Mouse (Mus musculus) macrophage (primary cell): ENCODE measurements around the gene H2-Q7. TPM values are rescaled to one million over a fixed set of nuclear protein-coding genes. Genes with fewer than 3 reads are reported as not detected.
"Not testable (repeated sequence)": the region's sequence is repeated elsewhere in the genome, so short reads cannot be mapped to it uniquely, and the experiment has no call there.

Experiments used
- H3K27ac ChIP-seq: fragments of 350-480 bp; formaldehyde crosslinking; 2 replicates; pipeline ENCODE4 v1.9.0; 2021
- H3K36me3 ChIP-seq: fragments of 350-480 bp; formaldehyde crosslinking; 2 replicates; pipeline ENCODE4 v1.9.0; 2021; ENCODE audit errors: inconsistent target
- H3K4me3 ChIP-seq: fragments of 350-480 bp; formaldehyde crosslinking; 2 replicates; pipeline ENCODE4 v1.9.0; 2021; ENCODE audit errors: inconsistent target
- H3K79me2 ChIP-seq: fragments of 350-480 bp; formaldehyde crosslinking; 2 replicates; pipeline ENCODE4 v1.9.0; 2021; ENCODE audit errors: inconsistent target
- WGBS: methylation state at CpG from one replicate; pipeline ENCODE4 v1.1.7; 2026; ENCODE audit warnings: inconsistent platforms; ENCODE audit not compliant: missing documents; 5-methylcytosine and 5-hydroxymethylcytosine counted together
- polyA plus RNA-seq: library from polyadenylated mRNA; stranded (reverse); fragments of 250-400 nt; gene quantifications from 3 replicates; pipeline ENCODE4 v1.2.4, GENCODE M21; 2018; ENCODE audit warnings: inconsistent platforms
- total RNA-seq, 78 experiments: library from RNA; depleted of rRNA; stranded (reverse); fragments of 250-400 nt; gene quantifications; 1 replicate in 9 of 78; 2 replicates in 24 of 78; 3 replicates in 43 of 78; 4 replicates in 2 of 78; pipeline ENCODE4 v1.2.4; 2018; ENCODE audit warnings: inconsistent platforms in 56 of 78

H2-Q7 gene
- 100 to 1,000 TPM in 19 of 26 experiments, 10 to 100 TPM in 7; 10.2 to 923 (median 182) TPM for total RNA-seq (2018; cell fraction: chromatin; rRNA removed)
- 100 to 1,000 TPM in 13 of 26 experiments, 10 to 100 TPM in 12, 1 to 10 TPM in 1; 8.3 to 356 (median 117) TPM for total RNA-seq (2018; cell fraction: cytosol; rRNA removed)
- total RNA-seq (2018; cell fraction: nucleus; rRNA removed) = 100 to 1,000 TPM in 22 of 26 experiments, 10 to 100 TPM in 4; 20.5 to 956 (median 281) TPM
- polyA plus RNA-seq = 9.6 to 18.4 TPM (median 13.1 TPM) in 3 replicates

DNA sequence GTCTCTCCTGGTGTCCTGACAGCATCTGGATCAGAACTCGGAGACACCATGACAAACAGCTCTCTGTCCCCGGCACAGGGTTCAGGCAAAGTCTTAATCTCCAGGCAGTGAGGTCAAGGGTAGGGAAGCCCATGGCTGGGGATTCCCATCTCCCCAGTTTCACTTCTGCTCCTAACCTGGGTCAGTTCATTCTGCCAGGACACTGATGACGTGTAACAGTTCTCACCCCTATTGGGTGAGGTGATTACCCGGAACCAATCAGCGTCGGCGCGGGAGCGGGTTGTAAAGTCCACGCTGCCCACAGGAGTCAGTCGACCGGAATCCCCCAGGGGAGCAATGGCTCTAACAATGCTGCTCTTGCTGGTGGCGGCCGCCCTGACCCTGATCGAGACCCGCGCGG is at the start of gene H2-Q7:
Gene H2-Q7 (plus strand): TSS at position 271 of the 400 bp plus-strand sequence.
- H3K79me2 ChIP-seq, H3K27ac ChIP-seq, H3K4me3 ChIP-seq, H3K36me3 ChIP-seq: not testable (repeated sequence)
- 1% methylated on average over 14 of the region's 18 CpGs for WGBS

DNA sequence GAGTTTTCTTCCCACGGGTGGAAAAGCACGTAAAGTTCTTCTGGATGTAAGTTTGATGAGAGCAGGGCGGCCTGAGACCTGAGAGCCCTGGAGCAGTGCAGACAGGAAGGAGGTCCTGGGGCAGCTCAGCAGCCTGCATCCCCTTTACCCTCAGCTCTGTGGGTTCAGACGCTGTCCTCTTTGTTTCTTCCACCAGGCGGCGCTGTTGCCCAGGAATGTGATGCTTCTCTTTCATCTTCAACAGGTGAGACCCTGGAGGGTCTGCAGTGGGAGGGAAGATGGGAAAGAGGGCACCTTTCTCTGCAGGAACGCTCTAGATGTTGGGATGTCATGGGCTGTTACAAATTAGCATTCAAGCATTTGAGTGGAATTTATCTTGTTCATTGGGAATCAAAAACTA is 49.2 kb upstream of the H2-Q7 start:
- H3K4me3 ChIP-seq, H3K27ac ChIP-seq, H3K36me3 ChIP-seq, H3K79me2 ChIP-seq: not testable (repeated sequence)
- 5% methylated on average over 7 of the region's 7 CpGs for WGBS

DNA sequence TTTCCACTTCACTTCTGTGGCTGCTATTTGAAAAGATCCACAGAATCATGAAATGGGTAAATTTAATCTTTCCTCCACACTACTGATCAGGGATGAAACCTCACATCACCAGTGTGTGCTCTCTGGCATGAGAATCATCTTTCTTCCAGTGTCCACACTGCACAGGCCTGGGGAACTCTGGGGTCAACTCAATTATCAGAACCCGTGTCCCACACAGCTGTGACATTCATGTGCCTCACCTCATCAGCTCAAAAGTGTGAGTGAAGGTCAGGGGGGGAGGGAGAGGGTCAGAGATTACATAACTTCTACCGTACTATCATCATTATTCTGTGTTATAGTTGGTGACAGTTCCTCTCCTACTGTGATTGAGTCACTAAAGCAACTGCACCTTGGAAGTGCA is 46.3 kb upstream of the H2-Q7 start:
- not testable (repeated sequence) for H3K36me3 ChIP-seq, H3K4me3 ChIP-seq, H3K79me2 ChIP-seq, H3K27ac ChIP-seq
- WGBS = 64% methylated on average over 2 of the region's 2 CpGs

DNA sequence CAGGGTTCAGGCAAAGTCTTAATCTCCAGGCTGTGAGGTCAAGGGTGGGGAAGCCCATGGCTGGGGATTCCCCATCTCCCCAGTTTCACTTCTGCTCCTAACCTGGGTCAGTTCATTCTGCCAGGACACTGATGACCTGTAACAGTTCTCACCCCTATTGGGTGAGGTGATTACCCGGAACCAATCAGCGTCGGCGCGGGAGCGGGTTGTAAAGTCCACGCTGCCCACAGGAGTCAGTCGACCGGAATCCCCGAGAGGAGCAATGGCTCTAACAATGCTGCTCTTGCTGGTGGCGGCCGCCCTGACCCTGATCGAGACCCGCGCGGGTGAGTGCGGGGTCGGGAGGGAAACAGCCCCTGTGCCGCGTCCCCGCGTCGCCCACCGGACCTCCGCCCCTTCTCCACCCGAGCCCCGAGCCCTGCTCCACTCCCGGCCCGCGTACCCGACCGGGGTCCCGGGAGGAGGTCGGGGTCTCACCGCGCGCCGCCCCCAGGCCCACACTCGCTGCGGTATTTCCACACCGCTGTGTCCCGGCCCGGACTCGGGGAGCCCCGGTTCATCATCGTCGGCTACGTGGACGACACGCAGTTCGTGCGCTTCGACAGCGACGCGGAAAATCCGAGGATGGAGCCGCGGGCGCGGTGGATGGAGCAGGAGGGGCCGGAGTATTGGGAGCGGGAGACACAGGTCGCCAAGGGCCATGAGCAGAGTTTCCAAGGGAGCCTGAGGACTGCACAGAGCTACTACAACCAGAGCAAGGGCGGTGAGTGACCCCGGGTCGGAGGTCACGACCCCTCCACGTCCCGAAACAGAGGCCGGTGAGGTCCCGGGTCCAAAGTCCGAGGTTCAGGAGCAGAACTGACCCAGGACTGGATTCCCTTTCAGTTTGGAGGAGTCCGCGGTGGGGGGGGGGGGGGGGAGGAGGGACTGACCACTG is 44.8 kb upstream of the H2-Q7 start:
- H3K4me3 ChIP-seq = not testable (repeated sequence)

DNA sequence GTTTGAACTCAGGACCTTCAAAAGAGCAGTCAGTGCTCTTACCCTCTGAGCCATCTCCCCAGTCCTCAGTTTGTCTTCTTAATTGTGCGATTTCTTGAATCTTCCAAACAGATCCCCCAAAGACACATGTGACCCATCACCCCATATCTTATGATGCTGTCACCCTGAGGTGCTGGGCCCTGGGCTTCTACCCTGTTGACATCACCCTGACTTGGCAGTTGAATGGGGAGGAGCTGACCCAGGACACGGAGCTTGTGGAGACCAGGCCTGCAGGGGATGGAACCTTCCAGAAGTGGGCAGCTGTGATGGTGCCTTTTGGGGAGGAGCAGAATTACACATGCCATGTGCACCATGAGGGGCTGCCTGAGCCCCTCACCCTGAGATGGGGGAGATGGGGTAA is 42.0 kb upstream of the H2-Q7 start:
- WGBS = 100% methylated on average over 2 of the region's 2 CpGs
- not testable (repeated sequence) for H3K79me2 ChIP-seq, H3K27ac ChIP-seq, H3K36me3 ChIP-seq, H3K4me3 ChIP-seq

More for the DNA sequence above, 44.8 kb upstream of the H2-Q7 start:
- H3K79me2 ChIP-seq, H3K27ac ChIP-seq, H3K36me3 ChIP-seq: not testable (repeated sequence)
- WGBS = 1% methylated on average over 32 of the region's 75 CpGs

- not testable (repeated sequence) for H3K27ac ChIP-seq, H3K4me3 ChIP-seq, H3K79me2 ChIP-seq, H3K36me3 ChIP-seq
- no CpG with 5 or more reads among the region's 1 CpGs for WGBS
These were observed 25.9 kb upstream of the H2-Q7 start for GRCm38 (mm10) chr17:35413057-35413456.

DNA sequence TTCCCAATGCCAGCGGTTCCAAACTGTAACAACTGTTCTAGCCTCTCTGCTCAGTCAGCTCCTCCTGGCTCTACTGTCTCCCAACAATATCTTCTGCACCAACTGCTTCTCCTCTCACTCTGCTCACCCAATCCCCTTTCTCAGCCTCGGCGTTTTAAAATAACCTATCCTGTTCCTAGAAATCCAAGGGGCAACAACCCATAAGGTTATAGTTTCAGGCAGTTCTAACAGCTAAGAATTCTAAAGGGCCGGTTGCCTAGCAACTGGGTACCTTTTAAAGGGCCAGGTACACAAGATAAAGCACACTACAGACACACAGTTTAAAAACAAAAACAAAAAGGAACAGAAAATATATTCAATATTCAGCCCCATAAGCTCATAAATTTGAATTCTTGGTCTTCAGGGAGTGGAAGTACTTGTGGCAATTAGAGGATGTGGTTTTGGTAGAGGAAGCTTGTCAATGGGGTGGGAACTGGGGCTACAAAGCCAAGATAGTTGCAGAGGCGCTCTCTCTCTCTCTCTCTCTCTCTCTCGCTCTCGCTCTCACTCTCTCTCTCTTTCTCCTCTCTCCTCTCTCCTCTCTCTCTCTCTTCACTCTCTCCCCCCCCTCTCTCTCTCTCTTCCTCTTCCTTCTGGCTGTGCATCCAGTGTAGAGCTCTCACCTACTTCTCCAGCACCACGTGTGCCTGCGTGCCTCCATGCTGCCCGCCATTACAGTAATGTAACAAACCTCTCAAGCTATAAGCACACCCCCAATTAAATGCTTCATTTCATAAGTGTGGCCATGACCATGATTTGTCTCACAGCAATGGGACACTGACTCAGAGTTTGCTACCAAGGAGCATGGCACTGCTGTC is 23.5 kb upstream of the H2-Q7 start:
- WGBS = no CpG with 5 or more reads among the region's 10 CpGs
- H3K36me3 ChIP-seq, H3K79me2 ChIP-seq, H3K27ac ChIP-seq, H3K4me3 ChIP-seq: not testable (repeated sequence)

DNA sequence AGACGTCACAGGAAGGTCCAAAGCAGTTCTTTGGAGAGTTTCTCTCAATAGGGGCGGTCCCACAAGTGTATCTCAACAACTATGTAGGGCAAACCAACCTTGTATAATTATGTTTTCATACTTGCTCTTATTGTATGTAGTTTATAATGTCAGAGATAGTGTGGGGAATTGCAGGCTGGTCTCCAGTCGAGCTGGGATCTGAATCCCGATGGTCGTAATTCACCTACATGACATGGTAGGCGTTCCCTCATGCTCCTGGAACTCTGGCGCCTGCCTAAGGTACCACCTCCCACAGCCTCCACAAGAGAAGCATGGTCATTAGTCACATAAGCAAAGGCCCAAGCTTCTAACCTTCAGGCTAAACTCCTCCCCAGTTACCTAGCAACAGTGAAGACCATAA is 20.2 kb upstream of the H2-Q7 start:
- Histone ChIP-seq H3K4me3 (no peak overlapping the region), H3K36me3 (no peaks in the 10 kb centered on the region), H3K79me2 (no peaks in the 10 kb centered on the region), H3K27ac (no peak overlapping the region)
- WGBS = 82% methylated on average over 7 of the region's 7 CpGs

GRCm38 (mm10) chr17:35419564-35419963 is 19.4 kb upstream of the H2-Q7 start:
- H3K4me3 ChIP-seq, H3K27ac ChIP-seq, H3K79me2 ChIP-seq, H3K36me3 ChIP-seq: not testable (repeated sequence)
- WGBS = 53% methylated on average over 4 of the region's 4 CpGs

GRCm38 (mm10) chr17:35420206-35420810 is 18.6 kb upstream of the H2-Q7 start:
- H3K79me2 ChIP-seq, H3K36me3 ChIP-seq, H3K4me3 ChIP-seq, H3K27ac ChIP-seq: not testable (repeated sequence)
- WGBS = 15% methylated on average over 11 of the region's 11 CpGs

DNA sequence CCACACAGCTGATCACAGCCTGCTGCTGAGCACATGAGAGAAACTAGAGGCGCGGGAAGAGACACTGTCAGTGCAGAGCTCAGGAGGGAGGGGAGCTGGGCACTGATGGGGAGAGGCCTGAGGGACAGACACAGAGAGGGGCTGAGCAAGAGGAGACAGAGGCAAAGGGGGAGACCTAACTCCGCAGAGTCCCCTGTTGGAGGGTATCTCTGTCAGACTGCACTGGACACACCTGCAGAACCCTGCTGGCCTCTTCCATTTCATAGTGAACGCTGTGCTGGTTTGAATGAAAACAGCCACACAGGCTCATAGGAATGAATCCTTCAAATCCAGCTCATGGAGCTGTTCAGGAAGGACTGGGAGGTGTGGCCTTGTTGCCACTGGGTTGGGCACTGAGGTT is 17.6 kb upstream of the H2-Q7 start:
- H3K36me3 ChIP-seq, H3K27ac ChIP-seq, H3K79me2 ChIP-seq, H3K4me3 ChIP-seq: not testable (repeated sequence)
- WGBS = 93% methylated on average over 4 of the region's 4 CpGs

GRCm38 (mm10) chr17:35422360-35422759 is 16.6 kb upstream of the H2-Q7 start:
- H3K27ac ChIP-seq, H3K79me2 ChIP-seq, H3K36me3 ChIP-seq, H3K4me3 ChIP-seq: not testable (repeated sequence)
- WGBS = 95% methylated on average over 5 of the region's 5 CpGs

DNA sequence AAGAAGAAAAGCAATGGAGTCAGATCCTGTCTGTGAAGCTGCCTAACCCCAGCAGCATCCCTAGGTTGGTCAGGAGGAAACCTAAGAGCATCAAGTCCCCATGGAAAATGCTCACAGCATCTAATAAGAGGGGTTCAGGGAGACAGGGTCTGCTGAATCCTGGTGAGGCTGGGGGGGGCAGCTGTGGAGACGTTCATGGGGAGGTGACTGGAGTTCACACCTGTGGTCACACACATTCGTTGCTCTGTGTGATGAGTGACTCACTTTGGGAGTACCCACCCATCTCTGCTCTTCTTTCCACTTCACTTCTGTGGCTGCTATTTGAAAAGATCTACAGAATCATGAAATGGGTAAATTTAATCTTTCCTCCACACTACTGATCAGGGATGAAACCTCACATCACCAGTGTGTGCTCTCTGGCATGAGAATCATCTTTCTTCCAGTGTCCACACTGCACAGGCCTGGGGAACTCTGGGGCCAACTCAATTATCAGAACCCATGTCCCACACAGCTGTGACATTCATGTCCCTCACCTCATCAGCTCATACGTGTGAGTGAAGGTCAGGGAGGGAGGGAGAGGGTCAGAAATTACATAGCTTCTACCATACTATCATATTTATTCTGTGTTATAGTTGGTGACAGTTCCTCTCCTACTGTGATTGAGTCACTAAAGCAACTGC is 15.7 kb upstream of the H2-Q7 start:
- not testable (repeated sequence) for H3K27ac ChIP-seq, H3K4me3 ChIP-seq, H3K36me3 ChIP-seq, H3K79me2 ChIP-seq
- WGBS = 39% methylated on average over 3 of the region's 3 CpGs

DNA sequence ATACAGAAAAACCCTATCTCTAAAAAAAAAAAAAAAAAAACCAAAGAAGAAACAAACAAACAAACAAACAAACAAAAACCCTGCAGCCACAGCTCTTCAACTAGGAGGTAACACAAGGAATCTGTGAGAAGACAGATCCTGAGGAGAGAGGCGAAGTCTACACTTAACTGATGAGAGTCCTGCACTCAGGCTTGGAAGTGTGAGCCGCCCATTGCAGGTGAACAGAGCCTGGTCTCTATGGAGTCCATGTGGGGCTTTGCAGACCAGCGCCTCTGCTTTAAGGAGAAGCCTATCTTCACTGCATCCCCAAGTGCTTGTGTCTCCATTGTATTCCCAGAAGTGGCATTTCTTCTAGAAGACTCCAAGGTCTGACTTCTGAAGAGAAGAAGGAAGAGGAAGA is 14.8 kb upstream of the H2-Q7 start:
- H3K27ac ChIP-seq, H3K4me3 ChIP-seq, H3K36me3 ChIP-seq, H3K79me2 ChIP-seq: not testable (repeated sequence)
- WGBS = 79% methylated on average over 3 of the region's 3 CpGs
